23 mouse cellular contexts compared by ENCODE assay signal in the genomic region with DNA sequence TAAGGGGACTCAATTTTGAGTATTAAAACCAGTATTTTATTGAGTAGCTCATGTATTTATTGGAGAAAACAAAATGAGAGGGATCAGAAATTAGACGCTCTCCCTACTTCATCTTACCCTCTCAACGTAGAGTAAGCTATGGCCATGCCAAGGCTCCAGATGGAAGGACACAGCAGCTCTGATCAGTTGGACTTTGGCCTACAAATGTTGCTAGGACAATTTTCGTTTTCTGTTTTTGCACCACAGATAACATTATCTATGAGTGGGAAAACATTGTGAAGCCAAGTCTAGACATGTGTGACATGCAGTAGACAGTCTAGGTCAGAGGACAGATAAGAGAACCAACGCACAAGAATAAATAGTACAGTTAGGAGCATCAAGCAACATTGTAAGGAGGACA. TPM values are rescaled to one million over a fixed set of nuclear protein-coding genes. Genes with fewer than 3 reads are reported as not detected.
DNase-seq lines count a peak whose midpoint lies in the region; ATAC-seq lines count a peak whose summit lies in the region.
"Had no signal": no experiment of that assay in that cellular context is flagged by ENCODE, and none has a peak within 500 bp of the region (broad histone marks: within the 10 kb centered on the region; RNA-seq: fewer than 3 reads in every experiment).

No protein-coding gene starts in this region.

- H3K27me3 ChIP-seq in intestine, embryonic 16.5 days (replicated peaks; ENCODE audit: control insufficient read depth, insufficient read depth, low read length), result no peaks in the 10 kb centered on the region
- H3K27me3 ChIP-seq in intestine, embryonic 15.5 days (replicated peaks), result no peaks in the 10 kb centered on the region
- H3K27me3 ChIP-seq: CH12.LX; embryonic facial prominence, embryonic 13.5 days; forebrain, embryonic 12.5 days; forebrain, embryonic 15.5 days; heart, embryonic 13.5 days; hindbrain, embryonic 12.5 days; hindbrain, embryonic 15.5 days; Patski had no signal

- H3K4me3 ChIP-seq in intestine, embryonic 16.5 days (ENCODE audit: low read length), result no peak overlapping the region
- no peak overlapping the region for H3K4me3 ChIP-seq in intestine, embryonic 15.5 days (replicated peaks)
- H3K4me3 ChIP-seq: embryonic facial prominence, embryonic 10.5 days; embryonic facial prominence, embryonic 13.5 days; erythroblast, embryonic 14.5 days; forebrain, embryonic 12.5 days; forebrain, embryonic 15.5 days; heart, embryonic 13.5 days; hindbrain, embryonic 12.5 days; hindbrain, embryonic 15.5 days had no signal

- H3K36me3 ChIP-seq in intestine, embryonic 16.5 days (ENCODE audit: control insufficient read depth, insufficient read depth, low read length), result no peaks in the 10 kb centered on the region
- no peaks in the 10 kb centered on the region for H3K36me3 ChIP-seq in intestine, embryonic 15.5 days
- H3K36me3 ChIP-seq: embryonic facial prominence, embryonic 10.5 days; embryonic facial prominence, embryonic 13.5 days; forebrain, embryonic 12.5 days; forebrain, embryonic 15.5 days; heart, embryonic 13.5 days; hindbrain, embryonic 12.5 days; hindbrain, embryonic 15.5 days had no signal

- H3K4me1 ChIP-seq in intestine, embryonic 16.5 days (ENCODE audit: control insufficient read depth, insufficient read depth, low read length), result no peaks in the 10 kb centered on the region
- H3K4me1 ChIP-seq in intestine, embryonic 15.5 days (replicated peaks), result no peaks in the 10 kb centered on the region
- H3K4me1 ChIP-seq: embryonic facial prominence, embryonic 10.5 days; embryonic facial prominence, embryonic 13.5 days had no signal

- H3K9me3 ChIP-seq in intestine, embryonic 16.5 days (ENCODE audit: control insufficient read depth, low read length), result no peaks in the 10 kb centered on the region
- H3K9me3 ChIP-seq in intestine, embryonic 15.5 days, result no peaks in the 10 kb centered on the region
- H3K9me3 ChIP-seq: embryonic facial prominence, embryonic 10.5 days; embryonic facial prominence, embryonic 13.5 days; forebrain, embryonic 12.5 days; forebrain, embryonic 15.5 days; G1E; heart, embryonic 13.5 days; hindbrain, embryonic 12.5 days; hindbrain, embryonic 15.5 days had no signal

- H3K9ac ChIP-seq in intestine, embryonic 16.5 days (ENCODE audit: low read depth, low read length), result no peak overlapping the region
- H3K9ac ChIP-seq in intestine, embryonic 15.5 days, result no peak overlapping the region
- H3K9ac ChIP-seq: embryonic facial prominence, embryonic 13.5 days; forebrain, embryonic 12.5 days; forebrain, embryonic 15.5 days; heart, embryonic 13.5 days; hindbrain, embryonic 12.5 days; hindbrain, embryonic 15.5 days had no signal

- peak; percentile 48 to 51 for DNase-seq in cerebellum, postnatal 10 days
- peak; percentile 17 for DNase-seq in brain, adult 2 months (ENCODE audit: low read depth, low spot score)
- no peak for DNase-seq in layer of hippocampus, adult 9-10 months (ENCODE audit: low spot score)
- DNase-seq: adrenal gland, postnatal 10 days; B cell, adult 2 months; cerebellum, postnatal 36 days; embryo, embryonic 11 days; gastrocnemius, postnatal 25 days had no signal

- no peak overlapping the region for H3K4me2 ChIP-seq in intestine, embryonic 16.5 days (ENCODE audit: low read depth, low read length)
- no peak overlapping the region for H3K4me2 ChIP-seq in intestine, embryonic 15.5 days (replicated peaks)
- H3K4me2 ChIP-seq: embryonic facial prominence, embryonic 13.5 days; forebrain, embryonic 12.5 days; forebrain, embryonic 15.5 days; heart, embryonic 13.5 days; hindbrain, embryonic 12.5 days; hindbrain, embryonic 15.5 days had no signal

- WGBS in intestine, embryonic 16.5 days, result 86% methylated on average over 4 of the region's 4 CpGs
- 78% methylated on average over 4 of the region's 4 CpGs for WGBS in intestine, embryonic 15.5 days

- H3K27ac ChIP-seq in intestine, embryonic 16.5 days (ENCODE audit: low read length), result no peak overlapping the region
- no peak overlapping the region for H3K27ac ChIP-seq in intestine, embryonic 15.5 days
- H3K27ac ChIP-seq: embryonic facial prominence, embryonic 10.5 days; embryonic facial prominence, embryonic 13.5 days; forebrain, embryonic 12.5 days; forebrain, embryonic 15.5 days; heart, embryonic 13.5 days; hindbrain, embryonic 12.5 days; hindbrain, embryonic 15.5 days had no signal

- ATAC-seq in cerebellum, adult (ENCODE audit: insufficient number of reproducible peaks, low FRiP score, low TSS enrichment), result no peak
- peak; percentile 18; the same call in 1 of the 2 replicates for ATAC-seq in intestine, embryonic 16.5 days
- ATAC-seq in intestine, embryonic 15.5 days, result no peak
- ATAC-seq in megakaryocyte-erythroid progenitor cell, adult 5-6 weeks (replicated peaks; ENCODE audit: low FRiP score, low TSS enrichment, poor library complexity, severe bottlenecking), result peak; percentile 44; the same call in 1 of the 2 replicates
- ATAC-seq: forebrain, embryonic 15.5 days; Patski had no signal

RNA-seq across cellular contexts. Expression of a gene that starts 28.4 kb away (rescaled TPM):
- 27.7 and 29.3 TPM in 2 replicates for polyA plus RNA-seq in intestine, embryonic 16.5 days (2015; fragmentation: Nextera tagmentation; extraction: Ambion mirVana)
- 31.4 and 34.3 TPM in 2 replicates for polyA plus RNA-seq in intestine, embryonic 15.5 days (2015; fragmentation: Nextera tagmentation; extraction: Ambion mirVana)
- total RNA-seq in megakaryocyte-erythroid progenitor cell, adult 5-6 weeks (2014; fragmentation: Nextera tagmentation), result 16.7 and 17.5 TPM in 2 replicates
- total RNA-seq in megakaryocyte-erythroid progenitor cell, adult 5-6 weeks (2017), result 25.5 and 34.8 TPM in 2 replicates

RNA-seq across cellular contexts. Expression of a gene that starts 28.5 kb away (rescaled TPM):
- polyA plus RNA-seq in intestine, embryonic 16.5 days (2015; fragmentation: Nextera tagmentation; extraction: Ambion mirVana), result 3.4 and 4.2 TPM in 2 replicates
- polyA plus RNA-seq in intestine, embryonic 15.5 days (2015; fragmentation: Nextera tagmentation; extraction: Ambion mirVana), result 5.7 and 7.1 TPM in 2 replicates
- total RNA-seq in megakaryocyte-erythroid progenitor cell, adult 5-6 weeks (2014; fragmentation: Nextera tagmentation), result 0.15 TPM in 1 of 2 replicates, not detected in the other
- 0.38 TPM in 1 of 2 replicates, not detected in the other for total RNA-seq in megakaryocyte-erythroid progenitor cell, adult 5-6 weeks (2017)

Comparison
In these comparisons a context has a peak if more than half of its experiments do, and no peak if none do; other contexts are left out.
1. ATAC-seq: peak in intestine, embryonic 16.5 days (single experiment) and megakaryocyte-erythroid progenitor cell, adult 5-6 weeks (single experiment); none in cerebellum, adult (single experiment) and intestine, embryonic 15.5 days (single experiment).